In the genomic region with DNA sequence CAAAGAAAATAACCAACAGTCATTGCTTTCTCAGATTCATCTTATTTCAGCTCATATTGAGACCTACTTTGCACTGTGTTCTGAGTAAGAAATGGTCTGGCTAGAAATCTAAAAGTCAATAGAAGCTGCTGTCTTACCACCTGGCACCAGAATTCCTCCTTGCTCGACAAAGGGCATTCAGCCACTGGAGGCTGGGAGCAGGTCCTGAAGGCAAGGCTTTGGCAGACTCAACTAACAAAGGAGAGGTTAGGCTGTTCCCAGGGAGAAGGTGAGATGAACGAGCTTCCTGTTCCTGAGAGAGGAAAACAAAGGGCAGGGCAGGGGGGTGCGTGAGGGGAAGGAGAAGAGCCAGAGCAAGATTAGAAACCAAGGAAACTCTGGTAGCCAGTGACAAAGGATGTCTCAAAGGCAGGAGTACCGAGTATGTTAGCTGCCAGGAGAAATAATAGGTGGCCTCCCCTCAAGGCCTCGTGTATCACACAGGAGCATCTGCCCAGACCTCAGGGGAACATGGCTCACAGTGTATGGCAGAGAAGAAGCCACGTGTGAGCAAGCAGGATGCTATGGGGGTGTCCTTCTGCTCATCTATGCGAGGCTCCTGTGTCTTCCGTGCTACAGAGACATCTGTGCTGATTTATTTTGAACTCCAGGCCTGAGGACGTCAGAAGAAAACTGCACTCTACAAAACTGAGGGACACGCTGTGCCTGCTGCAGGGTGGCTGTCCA, we compare ENCODE assay signal across 17 mouse cellular contexts.
DNase-seq lines count a peak whose midpoint lies in the region; ATAC-seq and TF ChIP-seq lines count a peak whose summit lies in the region.
"Had no signal": no experiment of that assay in that cellular context is flagged by ENCODE, and none has a peak within 500 bp of the region (broad histone marks: within the 10 kb centered on the region; RNA-seq: fewer than 3 reads in every experiment).

No protein-coding gene starts in this region.

- H3K4me2 ChIP-seq in midbrain, postnatal 0 days (ENCODE audit: low read depth, low read length, poor library complexity, severe bottlenecking): no peak overlapping the region
- H3K4me2 ChIP-seq in liver, embryonic 14.5 days (ENCODE audit: low read depth): no peak overlapping the region
- H3K4me2 ChIP-seq in midbrain, embryonic 14.5 days (ENCODE audit: low read length): no peak overlapping the region
- H3K4me2 ChIP-seq: hindbrain, embryonic 13.5 days; limb, embryonic 13.5 days had no signal

- WGBS in midbrain, embryonic 10.5 days: 62% methylated on average over 10 of the region's 10 CpGs
- 44% methylated on average over 10 of the region's 10 CpGs for WGBS in midbrain, postnatal 0 days
- 41% methylated on average over 10 of the region's 10 CpGs for WGBS in liver, embryonic 14.5 days (ENCODE audit: insufficient replicate concordance)
- 41% methylated on average over 10 of the region's 10 CpGs for WGBS in midbrain, embryonic 14.5 days
- WGBS in thymus, adult 2 months: 63% methylated on average over 10 of the region's 10 CpGs

- peaks cover 16% of the 10 kb centered on the region for H3K4me1 ChIP-seq in midbrain, embryonic 10.5 days
- H3K4me1 ChIP-seq in midbrain, postnatal 0 days (ENCODE audit: insufficient read depth, low read length): no peaks in the 10 kb centered on the region
- peaks cover 26 to 30% of the 10 kb centered on the region in 2 experiments for H3K4me1 ChIP-seq in liver, embryonic 14.5 days (replicated peaks; ENCODE audit: control insufficient read depth in 2 of 2, insufficient read depth in 2 of 2, low read length in 1 of 2)
- H3K4me1 ChIP-seq in midbrain, embryonic 14.5 days (ENCODE audit: control insufficient read depth, insufficient read depth, low read length): peaks cover 6% of the 10 kb centered on the region; the same call in 1 of the 2 replicates
- no peaks in the 10 kb centered on the region for H3K4me1 ChIP-seq in thymus, adult 2 months (replicated peaks; ENCODE audit: control insufficient read depth, insufficient read depth, low read length)
- H3K4me1 ChIP-seq: limb, embryonic 13.5 days had no signal

- H3K27ac ChIP-seq in midbrain, embryonic 10.5 days (replicated peaks): peak overlapping the region; percentile 28; the same call in 1 of the 2 replicates
- no peak overlapping the region for H3K27ac ChIP-seq in midbrain, postnatal 0 days (ENCODE audit: low read depth, low read length)
- no peak overlapping the region for H3K27ac ChIP-seq in liver, embryonic 14.5 days
- peak overlapping the region; percentile 41; the same call in 1 of the 2 replicates for H3K27ac ChIP-seq in midbrain, embryonic 14.5 days (replicated peaks; ENCODE audit: low read depth, low read length)
- H3K27ac ChIP-seq in thymus, adult 2 months (ENCODE audit: control insufficient read depth, insufficient read depth, low read length): no peak overlapping the region
- H3K27ac ChIP-seq: embryonic facial prominence, embryonic 10.5 days; hindbrain, embryonic 13.5 days; limb, embryonic 13.5 days had no signal

- no peaks in the 10 kb centered on the region for H3K36me3 ChIP-seq in midbrain, embryonic 10.5 days
- H3K36me3 ChIP-seq in midbrain, postnatal 0 days (ENCODE audit: insufficient read depth, low read length): no peaks in the 10 kb centered on the region
- H3K36me3 ChIP-seq in liver, embryonic 14.5 days (replicated peaks; ENCODE audit: control insufficient read depth, insufficient read depth, low read depth): no peaks in the 10 kb centered on the region
- H3K36me3 ChIP-seq in midbrain, embryonic 14.5 days (ENCODE audit: control insufficient read depth, insufficient read depth, low read length): no peaks in the 10 kb centered on the region
- no peaks in the 10 kb centered on the region for H3K36me3 ChIP-seq in thymus, adult 2 months (ENCODE audit: control insufficient read depth, insufficient read depth, low read length)
- H3K36me3 ChIP-seq: embryonic facial prominence, embryonic 10.5 days; hindbrain, embryonic 13.5 days; limb, embryonic 13.5 days had no signal

- no peak for TF ChIP-seq EP300 in liver, embryonic 14.5 days (IDR thresholded peaks at IDR 0.05; ENCODE audit: low read depth)

- H3K9ac ChIP-seq in midbrain, postnatal 0 days (replicated peaks; ENCODE audit: low read length, poor library complexity, severe bottlenecking): no peak overlapping the region
- H3K9ac ChIP-seq in liver, embryonic 14.5 days (replicated peaks): no peak overlapping the region
- H3K9ac ChIP-seq in midbrain, embryonic 14.5 days (replicated peaks; ENCODE audit: low read length): no peak overlapping the region
- H3K9ac ChIP-seq: hindbrain, embryonic 13.5 days; limb, embryonic 13.5 days had no signal

- H3K9me3 ChIP-seq in midbrain, embryonic 10.5 days (replicated peaks): no peaks in the 10 kb centered on the region
- no peaks in the 10 kb centered on the region for H3K9me3 ChIP-seq in midbrain, postnatal 0 days (ENCODE audit: low read length)
- H3K9me3 ChIP-seq in liver, embryonic 14.5 days (ENCODE audit: control insufficient read depth, low read length): no peaks in the 10 kb centered on the region
- H3K9me3 ChIP-seq in midbrain, embryonic 14.5 days (ENCODE audit: control insufficient read depth, low read length): no peaks in the 10 kb centered on the region
- H3K9me3 ChIP-seq: embryonic facial prominence, embryonic 10.5 days; hindbrain, embryonic 13.5 days; limb, embryonic 13.5 days had no signal

- H3K27me3 ChIP-seq in midbrain, embryonic 10.5 days (ENCODE audit: low read depth, poor library complexity, severe bottlenecking): no peaks in the 10 kb centered on the region
- H3K27me3 ChIP-seq in midbrain, postnatal 0 days (ENCODE audit: insufficient read depth, low read length): no peaks in the 10 kb centered on the region
- no peaks in the 10 kb centered on the region for H3K27me3 ChIP-seq in liver, embryonic 14.5 days (ENCODE audit: control insufficient read depth, insufficient read depth, low read length)
- no peaks in the 10 kb centered on the region for H3K27me3 ChIP-seq in midbrain, embryonic 14.5 days (ENCODE audit: control insufficient read depth, insufficient read depth, low read length)
- H3K27me3 ChIP-seq in thymus, adult 2 months (ENCODE audit: control insufficient read depth, insufficient read depth, low read length): no peaks in the 10 kb centered on the region
- H3K27me3 ChIP-seq: hindbrain, embryonic 13.5 days; limb, embryonic 13.5 days had no signal

- no peak overlapping the region for H3K4me3 ChIP-seq in midbrain, embryonic 10.5 days
- no peak overlapping the region for H3K4me3 ChIP-seq in midbrain, postnatal 0 days (ENCODE audit: low read depth, low read length)
- no peak overlapping the region for H3K4me3 ChIP-seq in liver, embryonic 14.5 days (ENCODE audit: insufficient read depth in 1 of 2, low read depth in 2 of 2, low read length in 2 of 2)
- no peak overlapping the region for H3K4me3 ChIP-seq in midbrain, embryonic 14.5 days (replicated peaks; ENCODE audit: low read depth, low read length)
- H3K4me3 ChIP-seq in thymus, adult 2 months (ENCODE audit: control insufficient read depth, insufficient read depth, low read length): no peak overlapping the region
- H3K4me3 ChIP-seq: embryonic facial prominence, embryonic 10.5 days; hindbrain, embryonic 13.5 days; limb, embryonic 13.5 days had no signal

- TF ChIP-seq CTCF in midbrain, postnatal 0 days (IDR thresholded peaks at IDR 0.05): no peak
- TF ChIP-seq CTCF in liver, embryonic 14.5 days (IDR thresholded peaks at IDR 0.05; ENCODE audit: low read depth): no peak
- TF ChIP-seq CTCF in thymus, adult 2 months (IDR thresholded peaks at IDR 0.05; ENCODE audit: borderline replicate concordance, control insufficient read depth, extremely low read depth, insufficient read depth, low read length, poor library complexity): no peak

- no peak for DNase-seq in frontal cortex, postnatal 25 days (ENCODE audit: low spot score in 2 of 2)
- DNase-seq in midbrain, embryonic 10.5 days (ENCODE audit: low spot score): no peak
- DNase-seq in midbrain, postnatal 0 days (ENCODE audit: low spot score): no peak
- no peak for DNase-seq in liver, embryonic 14.5 days (ENCODE audit: low read depth in 3 of 3, low spot score in 3 of 3)
- DNase-seq in midbrain, embryonic 14.5 days: no peak
- DNase-seq in thymus, adult 2 months: no peak
- DNase-seq: adrenal gland, postnatal 25 days; cerebellum, postnatal 36 days; heart, adult 18-20 months; kidney, adult 11 months; kidney, postnatal 10 days had no signal

- no peak for TF ChIP-seq POLR2A in thymus, adult 2 months (IDR thresholded peaks at IDR 0.05; ENCODE audit: control insufficient read depth, extremely low read depth, insufficient read depth, low read length, poor library complexity)

- ATAC-seq in frontal cortex, adult (ENCODE audit: low TSS enrichment): peak; percentile 89
- ATAC-seq in midbrain, postnatal 0 days (ENCODE audit: low FRiP score): no peak
- peak; percentile 56; the same call in 1 of the 2 replicates for ATAC-seq in liver, embryonic 14.5 days (ENCODE audit: insufficient read depth)
- no peak for ATAC-seq in midbrain, embryonic 14.5 days (ENCODE audit: low FRiP score, low TSS enrichment)
- ATAC-seq: forebrain, embryonic 16.5 days; Patski had no signal

Comparison
In these comparisons a context has a peak if more than half of its experiments do, and no peak if none do; other contexts are left out.
1. H3K27ac ChIP-seq: peak in midbrain, embryonic 10.5 days (single experiment) and midbrain, embryonic 14.5 days (single experiment); none in midbrain, postnatal 0 days (single experiment), liver, embryonic 14.5 days (single experiment) and thymus, adult 2 months (single experiment).
2. ATAC-seq: peak in frontal cortex, adult (single experiment) and liver, embryonic 14.5 days (single experiment); none in midbrain, postnatal 0 days (single experiment) and midbrain, embryonic 14.5 days (single experiment).